Comparison of ENCODE assay signal across 8 mouse cellular contexts in the genomic region with DNA sequence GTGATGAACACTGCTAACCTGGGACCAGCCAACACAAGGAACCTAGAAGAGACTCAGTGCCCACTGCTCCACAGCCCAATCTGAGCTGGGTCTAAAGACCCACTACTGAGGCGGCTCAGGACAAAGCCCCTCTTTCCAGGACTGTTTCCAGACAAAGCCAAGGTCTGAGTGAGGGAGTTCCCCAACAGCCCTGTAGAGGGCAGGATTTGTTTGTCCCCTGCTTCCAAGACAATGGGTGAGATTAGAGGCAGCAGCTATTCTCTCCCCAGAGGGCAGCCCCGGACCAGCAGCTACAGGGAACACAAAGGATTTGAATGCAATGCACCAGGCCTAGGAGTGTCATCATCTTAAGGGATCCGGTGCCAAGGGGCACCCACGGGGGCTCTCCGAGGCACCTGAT. TPM values are rescaled to one million over a fixed set of nuclear protein-coding genes. Genes with fewer than 3 reads are reported as not detected.
DNase-seq lines count a peak whose midpoint lies in the region; ATAC-seq and TF ChIP-seq lines count a peak whose summit lies in the region.

No protein-coding gene starts in this region.

- WGBS in heart, embryonic 13.5 days = 27% methylated on average over 5 of the region's 5 CpGs
- 51% methylated on average over 5 of the region's 5 CpGs for WGBS in kidney, embryonic 14.5 days
- 17% methylated on average over 5 of the region's 5 CpGs for WGBS in lung, adult 2 months

- no peaks in the 10 kb centered on the region for H3K27me3 ChIP-seq in heart, embryonic 13.5 days (replicated peaks)
- no peaks in the 10 kb centered on the region for H3K27me3 ChIP-seq in kidney, embryonic 14.5 days (ENCODE audit: control insufficient read depth, insufficient read depth, low read length)

- H3K36me3 ChIP-seq in heart, embryonic 13.5 days = peaks cover 25% of the 10 kb centered on the region
- H3K36me3 ChIP-seq in kidney, embryonic 14.5 days (ENCODE audit: control insufficient read depth, insufficient read depth, low read length) = peaks cover 17% of the 10 kb centered on the region

- ATAC-seq in heart, embryonic 13.5 days (ENCODE audit: extremely low read depth, insufficient number of reproducible peaks, low FRiP score, low TSS enrichment) = peak; percentile 28
- ATAC-seq in kidney, embryonic 14.5 days (ENCODE audit: low FRiP score, low TSS enrichment) = peak; percentile 51; the same call in 1 of the 2 replicates

- H3K9me3 ChIP-seq in heart, embryonic 13.5 days = no peaks in the 10 kb centered on the region
- H3K9me3 ChIP-seq in kidney, embryonic 14.5 days (ENCODE audit: control insufficient read depth, low read length) = no peaks in the 10 kb centered on the region

- H3K4me1 ChIP-seq in heart, embryonic 13.5 days = peaks cover 64% of the 10 kb centered on the region
- peaks cover 23% of the 10 kb centered on the region for H3K4me1 ChIP-seq in kidney, embryonic 14.5 days (ENCODE audit: control insufficient read depth, insufficient read depth, low read length)
- peaks cover 7% of the 10 kb centered on the region; the same call in 1 of the 2 replicates for H3K4me1 ChIP-seq in lung, adult 2 months (ENCODE audit: control insufficient read depth, insufficient read depth, low read length)

- TF ChIP-seq POLR2A in lung, adult 2 months (IDR thresholded peaks at IDR 0.05; ENCODE audit: borderline replicate concordance, extremely low read depth, low read depth, low read length) = no peak

- H3K4me2 ChIP-seq in heart, embryonic 13.5 days = peak overlapping the region; percentile 63
- H3K4me2 ChIP-seq in kidney, embryonic 14.5 days (replicated peaks; ENCODE audit: low read depth, low read length) = no peak overlapping the region

- peak; percentile 76 for TF ChIP-seq CTCF in lung, adult 2 months (IDR thresholded peaks at IDR 0.05; ENCODE audit: insufficient read depth, low read length)

- peak overlapping the region; percentile 97 for H3K27ac ChIP-seq in heart, embryonic 13.5 days (replicated peaks)
- peak overlapping the region; percentile 30; the same call in 1 of the 2 replicates for H3K27ac ChIP-seq in kidney, embryonic 14.5 days (ENCODE audit: low read depth, low read length)

- DNase-seq in adrenal gland, adult (ENCODE audit: inconsistent age in 2 of 2, low spot score in 1 of 2) = peak; percentile 76 to 91
- DNase-seq in adrenal gland, postnatal 4 days (ENCODE audit: low spot score in 2 of 2) = no peak
- peak; percentile 69 for DNase-seq in NIH3T3 (ENCODE audit: low read depth)
- DNase-seq in embryo, embryonic 10.5 days (ENCODE audit: low spot score) = peak; percentile 89
- peak; percentile 62 for DNase-seq in lung, adult 2 months
- peak; percentile 31 for DNase-seq in right cerebral cortex, postnatal 25 days

- peak overlapping the region; percentile 16 for H3K4me3 ChIP-seq in heart, embryonic 13.5 days
- no peak overlapping the region for H3K4me3 ChIP-seq in kidney, embryonic 14.5 days (ENCODE audit: low read length)
- no peak overlapping the region for H3K4me3 ChIP-seq in lung, adult 2 months (replicated peaks; ENCODE audit: extremely low read depth, low read depth, low read length)

- peak overlapping the region; percentile 79 for H3K9ac ChIP-seq in heart, embryonic 13.5 days
- no peak overlapping the region; the same call in 1 of the 2 replicates for H3K9ac ChIP-seq in kidney, embryonic 14.5 days (ENCODE audit: low read depth, low read length)

RNA-seq across cellular contexts. Expression of gene Akap1, which starts 15.8 kb away (rescaled TPM):
- 100 to 1,000 TPM in 1 of 2 experiments, 10 to 100 TPM in 1; 94.3 to 101 TPM for total RNA-seq in adrenal gland, postnatal 4 days (2021)
- 31.4 and 33.7 TPM in 2 replicates for polyA plus RNA-seq in heart, embryonic 13.5 days (2015; fragmentation: Nextera tagmentation; extraction: Ambion mirVana)
- polyA plus RNA-seq in kidney, embryonic 14.5 days (2014; fragmentation: Nextera tagmentation; extraction: Ambion mirVana) = 12.0 and 20.2 TPM in 2 replicates
- 22.3 and 32.2 TPM in 2 replicates for polyA plus RNA-seq in lung, adult 2 months (2012; rRNA removed)

Comparison
In these comparisons a context has a peak if more than half of its experiments do, and no peak if none do; other contexts are left out.
1. DNase-seq: peak in adrenal gland, adult (2 of 2), NIH3T3 (single experiment), embryo, embryonic 10.5 days (single experiment), lung, adult 2 months (single experiment) and right cerebral cortex, postnatal 25 days (single experiment); none in adrenal gland, postnatal 4 days (0 of 2).